Mouse (Mus musculus) midbrain, embryonic 16.5 days (tissue): ENCODE data around the gene Ffar4. TPM values are rescaled to one million over a fixed set of nuclear protein-coding genes. Genes with fewer than 3 reads are reported as not detected.

Experiments used
- ATAC-seq: fragments of 200-750 bp; cut with Nextera tagmentation; 2 replicates; pipeline ENCODE4 v1.8.0; 2017; ENCODE audit warnings: moderate TSS enrichment
- H3K27ac ChIP-seq: fragments of 300-500 bp; sonication (generic); 2 replicates; pipeline ENCODE4 v1.5.1; 2014; ENCODE audit warnings: mild to moderate bottlenecking, low read length, mixed read lengths
- H3K27me3 ChIP-seq: fragments of 300-500 bp; sonication (generic); 2 replicates; pipeline ENCODE4 v1.6.1; 2014; ENCODE audit warnings: low read depth, low read length, mixed read lengths; ENCODE audit not compliant: control insufficient read depth, insufficient read depth
- H3K36me3 ChIP-seq: fragments of 300-500 bp; sonication (generic); 2 replicates; pipeline ENCODE4 v1.6.1; 2014; ENCODE audit warnings: mild to moderate bottlenecking, low read length, moderate library complexity, mixed read lengths; ENCODE audit not compliant: control insufficient read depth, insufficient read depth
- H3K4me1 ChIP-seq: fragments of 300-500 bp; sonication (generic); 2 replicates; pipeline ENCODE4 v1.6.1; 2014; ENCODE audit warnings: mild to moderate bottlenecking, low read length, mixed read lengths; ENCODE audit not compliant: control insufficient read depth, insufficient read depth
- H3K4me2 ChIP-seq: fragments of 300-500 bp; sonication (generic); 2 replicates; pipeline ENCODE4 v1.6.1; 2014; ENCODE audit warnings: mild to moderate bottlenecking, low read length, mixed read lengths
- H3K4me3 ChIP-seq: fragments of 300-500 bp; sonication (generic); 2 replicates; pipeline ENCODE4 v1.5.1; 2014; ENCODE audit warnings: low read depth, mild to moderate bottlenecking, low read length, moderate library complexity, mixed read lengths
- H3K9ac ChIP-seq: fragments of 300-500 bp; sonication (generic); 2 replicates; pipeline ENCODE4 v1.6.1; 2014; ENCODE audit warnings: low read depth, low read length, mixed read lengths
- H3K9me3 ChIP-seq: fragments of 300-500 bp; sonication (generic); replicated peaks from 2 replicates; pipeline ENCODE4 v1.6.1; 2014; ENCODE audit warnings: mild to moderate bottlenecking, low read length, mixed read lengths; ENCODE audit not compliant: control insufficient read depth, poor library complexity, severe bottlenecking
- WGBS: fragments of 180-500 bp; shearing (Covaris S2); extraction: QIAGEN DNeasy Blood & Tissue Kit; methylation state at CpG from one replicate; pipeline ENCODE4 v1.1.7; 2014; 5-methylcytosine and 5-hydroxymethylcytosine counted together
- polyA plus RNA-seq: library from polyadenylated mRNA; unstranded; fragments of >200 nt; fragmentation: Nextera tagmentation; extraction: Ambion mirVana; gene quantifications from 2 replicates; pipeline ENCODE4 v1.2.1, GENCODE M21; 2015

Ffar4 gene
- polyA plus RNA-seq, 1 experiment from 2014 or later, result 0.34 TPM

DNA sequence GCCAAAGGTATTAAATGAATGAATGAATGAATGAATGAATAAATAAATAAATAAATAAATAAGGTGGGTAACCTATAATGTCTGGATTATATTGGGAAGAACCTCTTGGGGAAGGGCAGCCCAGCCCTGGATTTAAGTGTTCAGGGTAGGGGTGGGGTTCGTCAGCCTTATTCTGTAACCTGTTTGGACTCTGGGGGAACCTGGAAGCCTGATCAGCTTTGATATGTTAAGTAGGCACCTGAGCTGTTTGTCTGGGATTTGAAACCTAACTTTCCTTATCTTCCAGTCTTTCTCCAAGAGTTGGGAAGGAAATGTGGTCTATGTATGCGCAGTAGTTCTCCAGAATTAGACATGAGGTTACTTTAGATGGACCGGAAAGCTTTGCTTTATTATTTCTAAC lies 33.7 kb upstream of the Ffar4 start:
- Histone ChIP-seq H3K36me3 (no peaks in the 10 kb centered on the region), H3K4me2 (no peak overlapping the region), H3K4me3 (no peak overlapping the region), H3K9ac (no peak overlapping the region), H3K9me3 (no peaks in the 10 kb centered on the region), H3K27ac (no peak overlapping the region), H3K27me3 (no peaks in the 10 kb centered on the region), H3K4me1 (no peaks in the 10 kb centered on the region)
- no peak for ATAC-seq
- WGBS, result 87% methylated on average over 3 of the region's 3 CpGs

DNA sequence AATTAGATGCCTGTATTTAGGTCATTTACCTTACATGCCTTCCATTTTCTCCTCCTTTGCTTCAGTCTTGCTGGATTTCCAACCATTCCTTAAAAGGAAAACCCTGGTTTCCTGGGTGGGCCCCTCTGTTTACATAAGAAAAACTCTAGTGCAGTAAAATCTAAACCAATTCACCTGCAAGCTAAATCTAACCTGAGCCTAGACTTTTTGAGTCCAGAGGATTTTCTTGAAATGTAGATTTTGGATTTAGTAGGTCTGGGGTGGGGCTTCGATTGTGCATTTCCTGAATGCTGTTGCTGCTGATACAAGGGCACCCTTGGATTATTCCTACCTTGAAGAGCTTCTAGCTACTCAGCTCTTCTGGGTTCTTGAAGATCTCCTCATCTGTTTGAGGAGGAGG lies 32.8 kb upstream of the Ffar4 start:
- Histone ChIP-seq H3K36me3 (no peaks in the 10 kb centered on the region), H3K9me3 (no peaks in the 10 kb centered on the region), H3K4me2 (no peak overlapping the region), H3K4me1 (no peaks in the 10 kb centered on the region), H3K27me3 (no peaks in the 10 kb centered on the region), H3K9ac (no peak overlapping the region), H3K27ac (no peak overlapping the region), H3K4me3 (no peak overlapping the region)
- 97% methylated on average over 1 of the region's 1 CpGs for WGBS
- ATAC-seq, result no peak

DNA sequence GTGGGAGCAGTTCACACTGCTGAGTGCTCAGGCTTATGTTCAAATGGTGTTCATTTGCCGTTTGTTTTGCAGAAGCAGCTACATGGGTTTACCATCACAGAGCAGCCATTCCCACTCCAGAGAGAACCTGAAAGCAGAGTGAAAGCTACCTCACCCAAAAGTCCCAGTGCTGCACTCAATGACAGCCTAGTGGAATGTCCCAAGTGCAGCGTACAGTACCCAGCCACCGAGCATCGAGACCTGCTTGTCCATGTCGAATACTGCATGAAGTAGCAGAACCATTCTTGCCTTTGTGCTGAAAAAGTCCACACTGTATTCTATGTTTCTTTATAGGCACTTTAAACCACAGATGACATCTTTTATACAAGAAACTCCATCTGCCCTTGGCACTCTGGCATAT lies 23.6 kb upstream of the Ffar4 start:
- Histone ChIP-seq H3K4me2 (no peak overlapping the region), H3K27ac (no peak overlapping the region)
- 92% methylated on average over 5 of the region's 5 CpGs for WGBS

DNA sequence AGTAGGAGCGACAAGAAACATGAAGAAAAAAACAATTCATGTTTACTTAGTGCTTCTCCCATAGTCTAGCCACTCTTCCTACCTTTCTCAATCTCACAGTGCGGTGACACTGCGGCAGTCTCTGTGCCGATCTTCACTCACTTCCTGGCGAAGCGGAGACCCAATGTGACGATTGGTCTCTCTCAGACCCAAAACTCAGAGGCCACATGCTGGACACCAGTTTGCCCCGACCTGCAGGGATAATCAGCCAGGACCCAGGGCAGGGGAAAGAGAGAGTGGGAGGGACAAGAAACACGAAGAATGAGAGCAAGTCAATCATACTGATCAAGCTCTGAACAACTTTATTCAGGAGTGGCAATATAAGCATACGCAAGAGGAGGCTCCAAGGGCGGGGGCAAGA lies 21.8 kb upstream of the Ffar4 start:
- ATAC-seq, result no peak
- no peaks in the 10 kb centered on the region for H3K27me3 ChIP-seq
- H3K9me3 ChIP-seq, result no peaks in the 10 kb centered on the region
- 81% methylated on average over 11 of the region's 11 CpGs for WGBS
- H3K27ac ChIP-seq, result no peak overlapping the region
- no peak overlapping the region for H3K4me2 ChIP-seq
- no peaks in the 10 kb centered on the region for H3K36me3 ChIP-seq
- no peaks in the 10 kb centered on the region for H3K4me1 ChIP-seq
- H3K9ac ChIP-seq, result no peak overlapping the region
- H3K4me3 ChIP-seq, result no peak overlapping the region

More for the DNA sequence above, 23.6 kb upstream of the Ffar4 start:
- no peaks in the 10 kb centered on the region for H3K36me3 ChIP-seq
- H3K4me3 ChIP-seq, result no peak overlapping the region
- no peak overlapping the region for H3K9ac ChIP-seq
- no peaks in the 10 kb centered on the region for H3K27me3 ChIP-seq
- H3K4me1 ChIP-seq, result no peaks in the 10 kb centered on the region
- no peaks in the 10 kb centered on the region for H3K9me3 ChIP-seq
- ATAC-seq, result no peak

DNA sequence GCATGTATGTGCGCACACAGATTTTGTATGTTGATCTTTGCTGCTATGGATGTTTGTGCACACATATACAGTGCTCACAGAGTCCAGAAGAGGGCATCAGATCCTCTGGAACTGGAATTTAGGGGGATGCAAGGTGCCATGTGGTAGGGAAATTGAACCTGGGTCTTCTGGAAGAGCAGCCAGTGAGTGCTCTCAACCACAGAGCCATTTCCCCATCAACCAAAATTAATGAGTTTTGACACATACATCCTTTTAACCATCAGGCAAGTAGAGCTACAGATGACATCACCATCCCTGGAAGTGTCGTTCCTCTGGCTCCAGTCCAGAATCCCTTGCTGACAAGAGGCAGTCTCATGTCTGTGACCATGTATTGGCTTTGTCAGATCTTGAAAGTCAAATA lies 20.6 kb upstream of the Ffar4 start:
- H3K9ac ChIP-seq, result no peak overlapping the region
- H3K4me1 ChIP-seq, result no peaks in the 10 kb centered on the region
- no peak overlapping the region for H3K27ac ChIP-seq
- no peak overlapping the region for H3K4me3 ChIP-seq
- no peak overlapping the region for H3K4me2 ChIP-seq
- H3K9me3 ChIP-seq, result no peaks in the 10 kb centered on the region
- H3K27me3 ChIP-seq, result no peaks in the 10 kb centered on the region
- H3K36me3 ChIP-seq, result no peaks in the 10 kb centered on the region
- ATAC-seq, result no peak
- WGBS, result 83% methylated on average over 2 of the region's 2 CpGs

DNA sequence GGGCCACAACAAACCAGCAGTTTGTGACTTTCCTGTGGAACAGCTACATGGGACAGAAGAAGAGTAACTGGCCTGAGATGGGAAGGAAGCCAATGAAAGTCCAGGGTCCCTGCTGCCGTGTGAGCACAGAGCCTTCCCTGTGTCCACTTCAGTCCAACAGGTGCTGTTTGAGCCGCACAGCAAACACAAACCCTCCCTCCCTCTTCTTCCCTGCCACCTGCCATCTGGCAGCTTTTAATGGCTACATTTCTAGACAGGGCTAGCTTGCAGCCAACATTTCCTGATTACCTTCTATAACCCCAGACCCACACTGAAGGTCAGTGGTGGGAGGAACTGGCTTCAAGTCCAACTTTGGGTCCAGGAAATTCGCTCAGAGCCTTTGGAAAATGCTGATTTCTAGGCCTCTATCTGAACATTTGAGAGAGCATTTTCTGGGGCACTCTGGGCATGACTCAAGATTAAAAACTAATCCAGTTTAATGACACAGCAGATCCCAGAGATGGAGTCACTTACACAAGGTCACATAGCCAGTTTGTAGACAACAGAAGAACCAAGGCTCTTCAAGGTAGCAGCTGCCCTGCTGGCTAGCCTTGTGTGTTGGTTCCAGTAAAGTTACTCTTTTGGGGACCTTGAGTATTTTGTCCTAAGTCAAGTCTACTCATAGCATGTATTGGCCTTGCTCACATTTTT lies 18.9 kb upstream of the Ffar4 start:
- no peaks in the 10 kb centered on the region for H3K27me3 ChIP-seq
- no peaks in the 10 kb centered on the region for H3K36me3 ChIP-seq
- H3K4me3 ChIP-seq, result no peak overlapping the region
- ATAC-seq, result no peak
- H3K9me3 ChIP-seq, result no peaks in the 10 kb centered on the region
- H3K27ac ChIP-seq, result no peak overlapping the region
- no peak overlapping the region for H3K9ac ChIP-seq
- H3K4me1 ChIP-seq, result no peaks in the 10 kb centered on the region
- H3K4me2 ChIP-seq, result no peak overlapping the region
- 71% methylated on average over 3 of the region's 3 CpGs for WGBS

DNA sequence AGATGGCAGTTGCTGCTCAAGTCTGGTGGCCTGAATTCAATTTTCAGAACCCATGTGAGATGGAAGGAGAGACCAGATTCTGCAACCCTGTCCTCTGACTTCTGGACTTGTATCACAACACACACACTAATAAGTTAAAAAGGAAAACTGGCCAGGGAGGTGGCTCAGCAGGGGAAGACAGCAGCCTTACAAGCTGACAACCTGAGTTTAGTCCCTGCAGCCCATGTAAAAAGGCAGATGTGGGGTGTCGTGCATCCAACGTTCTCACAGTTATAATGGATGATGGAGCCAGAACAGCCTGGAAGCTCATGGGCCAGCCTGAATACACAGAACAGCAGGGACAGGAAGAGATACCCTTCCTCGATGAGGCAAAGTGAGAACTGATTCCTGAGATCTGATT lies 15.5 kb upstream of the Ffar4 start:
- no peaks in the 10 kb centered on the region for H3K4me1 ChIP-seq
- ATAC-seq, result no peak
- H3K36me3 ChIP-seq, result no peaks in the 10 kb centered on the region
- H3K4me3 ChIP-seq, result no peak overlapping the region
- no peak overlapping the region for H3K27ac ChIP-seq
- no peaks in the 10 kb centered on the region for H3K27me3 ChIP-seq
- no peak overlapping the region for H3K4me2 ChIP-seq
- no peak overlapping the region for H3K9ac ChIP-seq
- WGBS, result 67% methylated on average over 3 of the region's 3 CpGs
- no peaks in the 10 kb centered on the region for H3K9me3 ChIP-seq

DNA sequence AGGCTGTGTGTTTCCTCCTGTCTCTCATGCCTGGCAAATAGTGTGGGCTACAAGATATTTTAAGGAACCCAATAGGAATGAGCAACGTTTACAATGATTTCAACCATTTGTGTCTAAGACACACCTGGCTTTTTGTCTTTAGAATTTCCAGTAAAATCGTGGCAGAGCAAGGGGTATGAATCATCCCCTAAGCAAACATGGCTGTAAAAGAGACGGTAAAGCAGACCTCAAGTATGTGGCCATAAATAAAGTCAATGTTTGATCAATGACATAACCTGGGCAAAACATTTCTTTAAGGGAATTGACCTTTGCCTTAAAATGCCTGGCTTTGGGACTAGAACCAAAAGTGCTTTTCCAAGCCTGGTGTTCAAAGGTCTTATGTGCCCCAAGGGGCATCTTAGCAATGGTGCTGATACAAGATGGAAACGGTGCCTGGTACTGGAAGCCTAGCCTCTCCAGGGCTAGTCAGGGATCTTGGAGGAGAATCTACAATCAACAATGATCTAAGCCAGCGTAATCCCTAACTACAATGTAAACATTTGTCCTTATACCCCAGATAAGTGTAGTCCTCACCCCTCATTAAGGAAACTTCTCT lies 13.8 kb upstream of the Ffar4 start:
- H3K36me3 ChIP-seq, result no peaks in the 10 kb centered on the region
- H3K27ac ChIP-seq, result no peak overlapping the region
- WGBS, result 80% methylated on average over 5 of the region's 5 CpGs
- no peak overlapping the region for H3K4me2 ChIP-seq
- H3K9ac ChIP-seq, result no peak overlapping the region
- H3K4me3 ChIP-seq, result no peak overlapping the region
- H3K4me1 ChIP-seq, result no peaks in the 10 kb centered on the region
- ATAC-seq, result no peak
- no peaks in the 10 kb centered on the region for H3K9me3 ChIP-seq
- no peaks in the 10 kb centered on the region for H3K27me3 ChIP-seq

DNA sequence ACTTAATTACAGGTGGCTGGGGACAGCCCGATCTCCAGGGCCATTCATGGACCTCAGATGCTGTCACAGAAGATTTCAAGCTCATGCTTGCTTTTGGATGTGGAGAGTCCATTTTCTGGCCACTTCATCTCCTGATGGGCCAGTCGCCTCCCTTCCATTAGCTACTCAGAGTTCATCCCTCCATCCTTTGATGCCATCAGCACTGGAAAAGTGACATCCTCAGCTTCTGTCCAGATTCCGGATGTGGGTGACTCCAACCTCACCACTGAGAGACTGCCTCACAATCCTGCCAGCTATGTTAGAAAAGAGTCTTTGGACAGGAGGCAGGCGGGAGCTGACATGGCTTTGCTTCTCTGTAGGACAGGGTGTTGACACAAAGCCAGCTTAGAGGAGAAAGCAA lies 11.0 kb upstream of the Ffar4 start:
- Histone ChIP-seq H3K4me2 (no peak overlapping the region), H3K27ac (no peak overlapping the region), H3K4me3 (no peak overlapping the region), H3K36me3 (no peaks in the 10 kb centered on the region), H3K9me3 (no peaks in the 10 kb centered on the region), H3K9ac (no peak overlapping the region), H3K4me1 (no peaks in the 10 kb centered on the region), H3K27me3 (no peaks in the 10 kb centered on the region)
- 88% methylated on average over 4 of the region's 4 CpGs for WGBS
- no peak for ATAC-seq
